Mouse (Mus musculus): ENCODE results near the gene Cldn14. TPM values are rescaled to one million over a fixed set of nuclear protein-coding genes. Genes with fewer than 3 reads are reported as not detected.

The Cldn14 gene
- polyA plus RNA-seq, 1 experiment from 2014 or later = 0.12 TPM

- peak overlapping the region; percentile 68 for H3K27ac ChIP-seq (ENCODE audit: low read length)
- H3K9ac ChIP-seq (replicated peaks; ENCODE audit: low read length) = no peak overlapping the region
- ATAC-seq (ENCODE audit: low FRiP score, low TSS enrichment) = no peak
- H3K9me3 ChIP-seq (ENCODE audit: low read length) = no peaks in the 10 kb centered on the region
- H3K4me2 ChIP-seq (replicated peaks; ENCODE audit: low read depth, low read length) = no peak overlapping the region
- H3K27me3 ChIP-seq (ENCODE audit: insufficient read depth, low read length) = no peaks in the 10 kb centered on the region
- WGBS = 68% methylated on average over 28 of the region's 28 CpGs
- peaks cover 18% of the 10 kb centered on the region for H3K4me1 ChIP-seq (ENCODE audit: insufficient read depth, low read length)
- H3K4me3 ChIP-seq (ENCODE audit: low read length) = no peak overlapping the region
- H3K36me3 ChIP-seq (ENCODE audit: insufficient read depth, low read length) = no peaks in the 10 kb centered on the region
Observed at GRCm38 (mm10) chr16:93910735-93911665, 97.6 kb downstream of the Cldn14 start.

GRCm38 (mm10) chr16:93909936-93910335 lies 98.7 kb downstream of the Cldn14 start:
- no peak for ATAC-seq (ENCODE audit: low FRiP score, low TSS enrichment)
- Histone ChIP-seq H3K4me1 (ENCODE audit: insufficient read depth, low read length) (peaks cover 18% of the 10 kb centered on the region), H3K27me3 (ENCODE audit: insufficient read depth, low read length) (no peaks in the 10 kb centered on the region), H3K9me3 (ENCODE audit: low read length) (no peaks in the 10 kb centered on the region), H3K36me3 (ENCODE audit: insufficient read depth, low read length) (peaks cover 4% of the 10 kb centered on the region), H3K27ac (ENCODE audit: low read length) (no peak overlapping the region), H3K4me2 (replicated peaks; ENCODE audit: low read depth, low read length) (no peak overlapping the region), H3K4me3 (ENCODE audit: low read length) (no peak overlapping the region), H3K9ac (replicated peaks; ENCODE audit: low read length) (no peak overlapping the region)
- 87% methylated on average over 3 of the region's 3 CpGs for WGBS

- WGBS = 93% methylated on average over 8 of the region's 8 CpGs
- Histone ChIP-seq H3K36me3 (ENCODE audit: insufficient read depth, low read length) (peaks cover 14% of the 10 kb centered on the region), H3K4me3 (ENCODE audit: low read length) (no peak overlapping the region), H3K9me3 (ENCODE audit: low read length) (no peaks in the 10 kb centered on the region), H3K4me2 (replicated peaks; ENCODE audit: low read depth, low read length) (no peak overlapping the region), H3K9ac (replicated peaks; ENCODE audit: low read length) (no peak overlapping the region), H3K27me3 (ENCODE audit: insufficient read depth, low read length) (no peaks in the 10 kb centered on the region), H3K4me1 (ENCODE audit: insufficient read depth, low read length) (peaks cover 18% of the 10 kb centered on the region), H3K27ac (ENCODE audit: low read length) (no peak overlapping the region)
- ATAC-seq (ENCODE audit: low FRiP score, low TSS enrichment) = no peak
Observed at GRCm38 (mm10) chr16:93908196-93908595, 100.4 kb downstream of the Cldn14 start.

- ATAC-seq (ENCODE audit: low FRiP score, low TSS enrichment) = no peak
- Histone ChIP-seq H3K9me3 (ENCODE audit: low read length) (no peaks in the 10 kb centered on the region), H3K27me3 (ENCODE audit: insufficient read depth, low read length) (no peaks in the 10 kb centered on the region), H3K4me1 (ENCODE audit: insufficient read depth, low read length) (peaks cover 16% of the 10 kb centered on the region), H3K36me3 (ENCODE audit: insufficient read depth, low read length) (peaks cover 18% of the 10 kb centered on the region), H3K27ac (ENCODE audit: low read length) (peak overlapping the region; percentile 65; the same call in 1 of the 2 replicates), H3K4me3 (ENCODE audit: low read length) (no peak overlapping the region), H3K9ac (replicated peaks; ENCODE audit: low read length) (no peak overlapping the region), H3K4me2 (replicated peaks; ENCODE audit: low read depth, low read length) (no peak overlapping the region)
- 72% methylated on average over 5 of the region's 5 CpGs for WGBS
Observed at GRCm38 (mm10) chr16:93907761-93908160, 100.9 kb downstream of the Cldn14 start.

- Histone ChIP-seq H3K4me1 (ENCODE audit: insufficient read depth, low read length) (peaks cover 7% of the 10 kb centered on the region; the same call in 1 of the 2 replicates), H3K9ac (replicated peaks; ENCODE audit: low read length) (peak overlapping the region; percentile 38), H3K36me3 (ENCODE audit: insufficient read depth, low read length) (peaks cover 23% of the 10 kb centered on the region), H3K4me3 (ENCODE audit: low read length) (no peak overlapping the region), H3K4me2 (replicated peaks; ENCODE audit: low read depth, low read length) (no peak overlapping the region), H3K27me3 (ENCODE audit: insufficient read depth, low read length) (no peaks in the 10 kb centered on the region), H3K9me3 (ENCODE audit: low read length) (no peaks in the 10 kb centered on the region), H3K27ac (ENCODE audit: low read length) (peak overlapping the region; percentile 87)
- 58% methylated on average over 11 of the region's 11 CpGs for WGBS
- ATAC-seq (ENCODE audit: low FRiP score, low TSS enrichment) = peak; percentile 80
Observed at GRCm38 (mm10) chr16:93906156-93907014, 102.3 kb downstream of the Cldn14 start.

GRCm38 (mm10) chr16:93903027-93903426 lies 105.6 kb downstream of the Cldn14 start:
- no peak overlapping the region for H3K4me2 ChIP-seq (replicated peaks; ENCODE audit: low read depth, low read length)
- peaks cover 7% of the 10 kb centered on the region; the same call in 1 of the 2 replicates for H3K4me1 ChIP-seq (ENCODE audit: insufficient read depth, low read length)
- peaks cover 24% of the 10 kb centered on the region for H3K36me3 ChIP-seq (ENCODE audit: insufficient read depth, low read length)
- H3K27me3 ChIP-seq (ENCODE audit: insufficient read depth, low read length) = no peaks in the 10 kb centered on the region
- no peak for ATAC-seq (ENCODE audit: low FRiP score, low TSS enrichment)
- H3K9ac ChIP-seq (replicated peaks; ENCODE audit: low read length) = no peak overlapping the region
- H3K9me3 ChIP-seq (ENCODE audit: low read length) = no peaks in the 10 kb centered on the region
- 75% methylated on average over 6 of the region's 6 CpGs for WGBS
- H3K4me3 ChIP-seq (ENCODE audit: low read length) = no peak overlapping the region
- H3K27ac ChIP-seq (ENCODE audit: low read length) = no peak overlapping the region

- 91% methylated on average over 5 of the region's 5 CpGs for WGBS
- no peak overlapping the region for H3K4me3 ChIP-seq (ENCODE audit: low read length)
Observed at GRCm38 (mm10) chr16:93893285-93893684, 115.4 kb downstream of the Cldn14 start.

GRCm38 (mm10) chr16:93890948-93891604 lies 117.6 kb downstream of the Cldn14 start:
- 81% methylated on average over 12 of the region's 12 CpGs for WGBS
- no peaks in the 10 kb centered on the region for H3K27me3 ChIP-seq (ENCODE audit: insufficient read depth, low read length)
- ATAC-seq (ENCODE audit: low FRiP score, low TSS enrichment) = no peak
- no peak overlapping the region for H3K4me2 ChIP-seq (replicated peaks; ENCODE audit: low read depth, low read length)
- H3K9me3 ChIP-seq (ENCODE audit: low read length) = no peaks in the 10 kb centered on the region
- no peak overlapping the region for H3K27ac ChIP-seq (ENCODE audit: low read length)
- no peak overlapping the region for H3K4me3 ChIP-seq (ENCODE audit: low read length)
- 0 out of 2 replicates have a peak, but pooled peaks cover 3% of the 10 kb centered on the region for H3K4me1 ChIP-seq (ENCODE audit: insufficient read depth, low read length)
- H3K9ac ChIP-seq (replicated peaks; ENCODE audit: low read length) = no peak overlapping the region
- peaks cover 51% of the 10 kb centered on the region for H3K36me3 ChIP-seq (ENCODE audit: insufficient read depth, low read length)

More at GRCm38 (mm10) chr16:93893285-93893684, 115.4 kb downstream of the Cldn14 start:
- Histone ChIP-seq H3K9ac (replicated peaks; ENCODE audit: low read length) (no peak overlapping the region), H3K4me2 (replicated peaks; ENCODE audit: low read depth, low read length) (no peak overlapping the region), H3K36me3 (ENCODE audit: insufficient read depth, low read length) (peaks cover 51% of the 10 kb centered on the region), H3K27ac (ENCODE audit: low read length) (no peak overlapping the region), H3K9me3 (ENCODE audit: low read length) (no peaks in the 10 kb centered on the region), H3K4me1 (ENCODE audit: insufficient read depth, low read length) (no peaks in the 10 kb centered on the region), H3K27me3 (ENCODE audit: insufficient read depth, low read length) (no peaks in the 10 kb centered on the region)
- no peak for ATAC-seq (ENCODE audit: low FRiP score, low TSS enrichment)

GRCm38 (mm10) chr16:93888481-93888880 lies 120.2 kb downstream of the Cldn14 start:
- ATAC-seq (ENCODE audit: low FRiP score, low TSS enrichment) = no peak
- H3K4me1 ChIP-seq (ENCODE audit: insufficient read depth, low read length) = peaks cover 16% of the 10 kb centered on the region; the same call in 1 of the 2 replicates
- no peaks in the 10 kb centered on the region for H3K9me3 ChIP-seq (ENCODE audit: low read length)
- no peak overlapping the region for H3K4me2 ChIP-seq (replicated peaks; ENCODE audit: low read depth, low read length)
- no peak overlapping the region for H3K27ac ChIP-seq (ENCODE audit: low read length)
- H3K9ac ChIP-seq (replicated peaks; ENCODE audit: low read length) = no peak overlapping the region
- no peak overlapping the region for H3K4me3 ChIP-seq (ENCODE audit: low read length)
- H3K36me3 ChIP-seq (ENCODE audit: insufficient read depth, low read length) = peaks cover 47% of the 10 kb centered on the region
- 88% methylated on average over 6 of the region's 6 CpGs for WGBS
- H3K27me3 ChIP-seq (ENCODE audit: insufficient read depth, low read length) = no peaks in the 10 kb centered on the region
